Mouse (Mus musculus) embryonic facial prominence, embryonic 13.5 days (tissue): ENCODE measurements around the gene Ppih. TPM values are rescaled to one million over a fixed set of nuclear protein-coding genes. Genes with fewer than 3 reads are reported as not detected.

Experiments
- ATAC-seq: fragments of 200-750 bp; cut with Nextera tagmentation; 2 replicates; pipeline ENCODE4 v1.8.0; 2017; ENCODE audit warnings: low read depth; ENCODE audit not compliant: insufficient number of reproducible peaks, insufficient read depth, low FRiP score, low TSS enrichment
- H3K27ac ChIP-seq: fragments of 300-500 bp; sonication (generic); 2 replicates; pipeline ENCODE4 v1.5.1; 2015; ENCODE audit warnings: moderate library complexity, mild to moderate bottlenecking, inconsistent platforms
- H3K27me3 ChIP-seq: fragments of 300-500 bp; sonication (generic); 2 replicates; pipeline ENCODE4 v1.6.1; 2015; ENCODE audit warnings: mild to moderate bottlenecking, inconsistent platforms
- H3K36me3 ChIP-seq: fragments of 300-500 bp; sonication (generic); 2 replicates; pipeline ENCODE4 v1.6.1; 2015; ENCODE audit warnings: mild to moderate bottlenecking, inconsistent platforms
- H3K4me1 ChIP-seq: fragments of 300-500 bp; sonication (generic); 2 replicates; pipeline ENCODE4 v1.6.1; 2015; ENCODE audit warnings: inconsistent platforms
- H3K4me2 ChIP-seq: fragments of 300-500 bp; sonication (generic); 2 replicates; pipeline ENCODE4 v1.6.1; 2015; ENCODE audit warnings: moderate library complexity, mild to moderate bottlenecking, inconsistent platforms
- H3K4me3 ChIP-seq: fragments of 300-500 bp; sonication (generic); 2 replicates; pipeline ENCODE4 v1.5.1; 2015; ENCODE audit warnings: mild to moderate bottlenecking, inconsistent platforms
- H3K9ac ChIP-seq: fragments of 300-500 bp; sonication (generic); 2 replicates; pipeline ENCODE4 v1.6.1; 2015; ENCODE audit warnings: mild to moderate bottlenecking, inconsistent platforms
- H3K9me3 ChIP-seq: fragments of 300-500 bp; sonication (generic); 2 replicates; pipeline ENCODE4 v1.6.1; 2016; ENCODE audit warnings: inconsistent platforms
- WGBS: fragments of 180-500 bp; shearing (Covaris S2); methylation state at CpG from one replicate; pipeline ENCODE4 v1.1.7; 2015; ENCODE audit warnings: mixed read lengths; 5-methylcytosine and 5-hydroxymethylcytosine counted together
- polyA plus RNA-seq: library from polyadenylated mRNA; unstranded; fragments of >200 nt; fragmentation: Nextera tagmentation; extraction: Ambion mirVana; gene quantifications from 2 replicates; pipeline ENCODE4 v1.2.1, GENCODE M21; 2015

Ppih gene
- polyA plus RNA-seq, 1 experiment from 2014 or later = 125 TPM

- no peaks in the 10 kb centered on the region for H3K27me3 ChIP-seq
- WGBS = 64% methylated on average over 1 of the region's 1 CpGs
- no peak overlapping the region for H3K4me3 ChIP-seq
- no peaks in the 10 kb centered on the region for H3K4me1 ChIP-seq
- H3K9ac ChIP-seq = no peak overlapping the region
- no peak overlapping the region for H3K27ac ChIP-seq
- ATAC-seq = no peak
- H3K4me2 ChIP-seq = no peak overlapping the region
- no peaks in the 10 kb centered on the region for H3K9me3 ChIP-seq
- peaks cover 82% of the 10 kb centered on the region for H3K36me3 ChIP-seq
Measured at GRCm38 (mm10) chr4:119313756-119314155, 6.6 kb downstream of the Ppih start.

- WGBS = 62% methylated on average over 5 of the region's 5 CpGs
- Histone ChIP-seq H3K36me3 (peaks cover 32% of the 10 kb centered on the region), H3K27me3 (no peaks in the 10 kb centered on the region), H3K9me3 (no peaks in the 10 kb centered on the region), H3K4me3 (no peak overlapping the region), H3K27ac (no peak overlapping the region), H3K4me1 (no peaks in the 10 kb centered on the region), H3K4me2 (no peak overlapping the region), H3K9ac (no peak overlapping the region)
- no peak for ATAC-seq
Measured at GRCm38 (mm10) chr4:119305418-119305817, 14.9 kb downstream of the Ppih start.

GRCm38 (mm10) chr4:119303291-119303690 lies 17.1 kb downstream of the Ppih start:
- Histone ChIP-seq H3K4me3 (no peak overlapping the region), H3K27ac (no peak overlapping the region), H3K9ac (no peak overlapping the region), H3K9me3 (no peaks in the 10 kb centered on the region), H3K27me3 (no peaks in the 10 kb centered on the region), H3K36me3 (peaks cover 17% of the 10 kb centered on the region), H3K4me2 (no peak overlapping the region), H3K4me1 (no peaks in the 10 kb centered on the region)
- 92% methylated on average over 8 of the region's 8 CpGs for WGBS
- ATAC-seq = no peak

GRCm38 (mm10) chr4:119301777-119302176 lies 18.6 kb downstream of the Ppih start:
- H3K4me3 ChIP-seq = no peak overlapping the region
- H3K27ac ChIP-seq = no peak overlapping the region
- H3K4me1 ChIP-seq = no peaks in the 10 kb centered on the region
- peaks cover 3% of the 10 kb centered on the region for H3K36me3 ChIP-seq
- H3K27me3 ChIP-seq = no peaks in the 10 kb centered on the region
- ATAC-seq = no peak
- no peak overlapping the region for H3K4me2 ChIP-seq
- 81% methylated on average over 3 of the region's 3 CpGs for WGBS
- H3K9ac ChIP-seq = no peak overlapping the region
- H3K9me3 ChIP-seq = no peaks in the 10 kb centered on the region

- no peak for ATAC-seq
- WGBS = 93% methylated on average over 3 of the region's 3 CpGs
- Histone ChIP-seq H3K4me3 (no peak overlapping the region), H3K4me1 (no peaks in the 10 kb centered on the region), H3K9me3 (no peaks in the 10 kb centered on the region), H3K36me3 (no peaks in the 10 kb centered on the region), H3K4me2 (no peak overlapping the region), H3K27me3 (no peaks in the 10 kb centered on the region), H3K9ac (no peak overlapping the region), H3K27ac (no peak overlapping the region)
Measured at GRCm38 (mm10) chr4:119300761-119301160, 19.6 kb downstream of the Ppih start.

- no peak for ATAC-seq
- no peak overlapping the region for H3K27ac ChIP-seq
- H3K9me3 ChIP-seq = no peaks in the 10 kb centered on the region
- H3K4me3 ChIP-seq = no peak overlapping the region
- H3K4me2 ChIP-seq = no peak overlapping the region
- no peak overlapping the region for H3K9ac ChIP-seq
- no peaks in the 10 kb centered on the region for H3K36me3 ChIP-seq
- H3K4me1 ChIP-seq = peaks cover 9% of the 10 kb centered on the region
- WGBS = 57% methylated on average over 2 of the region's 2 CpGs
- H3K27me3 ChIP-seq = no peaks in the 10 kb centered on the region
Measured at GRCm38 (mm10) chr4:119297361-119297760, 23.0 kb downstream of the Ppih start.

GRCm38 (mm10) chr4:119295134-119295453 lies 25.3 kb downstream of the Ppih start:
- H3K4me1 ChIP-seq = peaks cover 20% of the 10 kb centered on the region
- no peak for ATAC-seq
- H3K27me3 ChIP-seq = no peaks in the 10 kb centered on the region
- H3K27ac ChIP-seq = peak overlapping the region; percentile 93
- peak overlapping the region; percentile 87 for H3K4me3 ChIP-seq
- peaks cover 9% of the 10 kb centered on the region for H3K36me3 ChIP-seq
- H3K9me3 ChIP-seq = no peaks in the 10 kb centered on the region
- H3K4me2 ChIP-seq = peak overlapping the region; percentile 83
- H3K9ac ChIP-seq = peak overlapping the region; percentile 94
- 10% methylated on average over 6 of the region's 6 CpGs for WGBS

GRCm38 (mm10) chr4:119294415-119295133 lies 25.8 kb downstream of the Ppih start, which contains the start of gene Ybx1:
Gene Ybx1 (minus strand): TSS chr4:119294604.
- Histone ChIP-seq H3K4me1 (peaks cover 23% of the 10 kb centered on the region), H3K36me3 (peaks cover 9% of the 10 kb centered on the region), H3K4me3 (peak within 1 kb of the TSS; percentile 87), H3K4me2 (peak within 1 kb of the TSS; percentile 83), H3K9ac (peak within 1 kb of the TSS; percentile 94), H3K9me3 (no peaks in the 10 kb centered on the region), H3K27me3 (no peaks in the 10 kb centered on the region), H3K27ac (peak within 1 kb of the TSS; percentile 93)
- under 1% methylated on average over 61 of the region's 61 CpGs for WGBS
- ATAC-seq = peak; percentile 100

- H3K27ac ChIP-seq = peak overlapping the region; percentile 88
- H3K27me3 ChIP-seq = no peaks in the 10 kb centered on the region
- H3K9me3 ChIP-seq = no peaks in the 10 kb centered on the region
- peaks cover 23% of the 10 kb centered on the region for H3K4me1 ChIP-seq
- peak overlapping the region; percentile 87 for H3K4me3 ChIP-seq
- under 1% methylated on average over 68 of the region's 80 CpGs for WGBS
- peak overlapping the region; percentile 94 for H3K9ac ChIP-seq
- peak overlapping the region; percentile 83 for H3K4me2 ChIP-seq
- H3K36me3 ChIP-seq = peaks cover 12% of the 10 kb centered on the region
- peak; percentile 16; the same call in 1 of the 2 replicates for ATAC-seq
Measured at GRCm38 (mm10) chr4:119293574-119294258, 26.6 kb downstream of the Ppih start.

- Histone ChIP-seq H3K9me3 (no peaks in the 10 kb centered on the region), H3K27ac (peak overlapping the region; percentile 39), H3K9ac (peak overlapping the region; percentile 94), H3K4me1 (peaks cover 23% of the 10 kb centered on the region), H3K4me2 (peak overlapping the region; percentile 83), H3K27me3 (no peaks in the 10 kb centered on the region), H3K36me3 (peaks cover 12% of the 10 kb centered on the region), H3K4me3 (peak overlapping the region; percentile 87)
- 2% methylated on average over 24 of the region's 24 CpGs for WGBS
- no peak for ATAC-seq
Measured at GRCm38 (mm10) chr4:119292771-119293573, 27.4 kb downstream of the Ppih start.

- peak overlapping the region; percentile 87 for H3K4me3 ChIP-seq
Measured at GRCm38 (mm10) chr4:119291921-119292320, 28.4 kb downstream of the Ppih start.

More at GRCm38 (mm10) chr4:119291921-119292320, 28.4 kb downstream of the Ppih start:
- Histone ChIP-seq H3K36me3 (peaks cover 16% of the 10 kb centered on the region), H3K4me2 (peak overlapping the region; percentile 83), H3K27me3 (no peaks in the 10 kb centered on the region), H3K27ac (no peak overlapping the region), H3K9me3 (no peaks in the 10 kb centered on the region), H3K4me1 (peaks cover 23% of the 10 kb centered on the region), H3K9ac (no peak overlapping the region)
- WGBS = 83% methylated on average over 1 of the region's 1 CpGs
- no peak for ATAC-seq
